In the genomic region with DNA sequence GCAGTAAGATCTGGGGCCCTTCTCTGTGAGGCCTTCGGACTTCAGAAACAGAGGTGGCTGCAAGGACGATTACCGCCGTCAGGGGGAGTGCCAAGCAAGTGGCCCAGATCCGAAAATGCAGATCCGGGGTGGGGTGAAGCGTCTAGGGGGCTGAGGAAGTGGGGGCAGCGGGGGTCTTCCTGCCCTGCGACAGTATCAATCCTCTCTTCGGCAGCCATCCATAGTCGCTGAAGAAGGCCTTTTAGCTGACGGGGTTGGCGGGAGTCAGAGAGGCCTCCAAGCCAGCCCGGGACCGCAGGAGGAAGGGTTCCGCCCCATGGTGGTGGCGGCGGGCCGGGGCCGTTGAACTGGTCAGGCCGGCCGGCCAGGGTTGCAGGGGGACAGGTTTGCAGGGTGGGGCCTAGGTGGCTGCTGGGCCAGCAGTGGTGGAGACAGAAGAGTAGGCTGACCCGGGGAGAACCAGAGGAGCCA, we compare ENCODE assay signal across 8 mouse cellular contexts. TPM values are rescaled to one million over a fixed set of nuclear protein-coding genes. Genes with fewer than 3 reads are reported as not detected.
DNase-seq lines count a peak whose midpoint lies in the region; ATAC-seq and TF ChIP-seq lines count a peak whose summit lies in the region.

No protein-coding gene starts in this region.

- no peak overlapping the region for H3K27ac ChIP-seq in ES-E14 (ENCODE audit: insufficient read depth, low read depth, low read length, poor library complexity, severe bottlenecking)
- H3K27ac ChIP-seq in forebrain, embryonic 11.5 days (ENCODE audit: low read depth, low read length), result no peak overlapping the region

- WGBS in forebrain, embryonic 11.5 days, result 14% methylated on average over 19 of the region's 23 CpGs

- no peaks in the 10 kb centered on the region for H3K9me3 ChIP-seq in ES-E14 (ENCODE audit: control insufficient read depth, insufficient read depth, low read depth, low read length)
- H3K9me3 ChIP-seq in forebrain, embryonic 11.5 days (ENCODE audit: control insufficient read depth, low read length), result no peaks in the 10 kb centered on the region

- H3K9ac ChIP-seq in ES-E14 (ENCODE audit: insufficient read depth, low read depth, low read length, poor library complexity, severe bottlenecking), result peak overlapping the region; percentile 84
- peak overlapping the region; percentile 55 for H3K9ac ChIP-seq in forebrain, embryonic 11.5 days (ENCODE audit: low read length)

- in situ Hi-C loops in ES-E14 (cut with MboI; ENCODE audit: low sequenced_read_pairs in 2 of 2, unreplicated experiment in 2 of 2), result no loop called here

- no peaks in the 10 kb centered on the region for H3K27me3 ChIP-seq in forebrain, embryonic 11.5 days (ENCODE audit: control insufficient read depth, insufficient read depth, low read length)

- peak overlapping the region; percentile 64 to 71 for H3K4me3 ChIP-seq in ES-E14 (ENCODE audit: insufficient read depth in 1 of 2, low read depth in 1 of 2, low read length in 2 of 2, poor library complexity in 1 of 2, severe bottlenecking in 1 of 2)
- H3K4me3 ChIP-seq in forebrain, embryonic 11.5 days (ENCODE audit: low read depth, low read length), result peak overlapping the region; percentile 34

- H3K4me2 ChIP-seq in forebrain, embryonic 11.5 days (ENCODE audit: low read depth, low read length, severe bottlenecking), result peak overlapping the region; percentile 50

- H3K4me1 ChIP-seq in ES-E14 (ENCODE audit: control insufficient read depth in 2 of 2, insufficient read depth in 2 of 2, low read length in 2 of 2, poor library complexity in 1 of 2), result no peaks in the 10 kb centered on the region; a peak in 1 of 4 replicates
- H3K4me1 ChIP-seq in forebrain, embryonic 11.5 days (replicated peaks; ENCODE audit: control insufficient read depth, insufficient read depth, low read length), result no peaks in the 10 kb centered on the region

- no peak for ATAC-seq in forebrain, embryonic 11.5 days (replicated peaks; ENCODE audit: low FRiP score)

- intact Hi-C loops in heart, postnatal 36 days (cut with DNase I), result loop anchor here (10.0 kb wide), 1 partner anchor 170 kb away; no protein-coding TSS in a partner anchor
- intact Hi-C loops in left cerebral cortex, postnatal 4 days (cut with DNase I), result loop anchor here (10.0 kb wide), 1 partner anchor 170 kb away; no protein-coding TSS in a partner anchor

- DNase-seq in ES-E14 (ENCODE audit: low read depth, low spot score), result peak; percentile 27
- DNase-seq in adrenal gland, postnatal 36 days, result peak; percentile 72 to 80
- peak; percentile 81 for DNase-seq in forebrain, embryonic 11.5 days (ENCODE audit: low spot score)
- peak; percentile 72 to 73 for DNase-seq in heart, postnatal 36 days
- DNase-seq in left cerebral cortex, postnatal 4 days, result peak; percentile 57
- peak; percentile 69 for DNase-seq in mesoderm, embryonic 11.5 days (ENCODE audit: low read depth, low spot score)
- DNase-seq in spleen, adult 12 weeks (ENCODE audit: low spot score), result peak; percentile 29
- DNase-seq in frontal cortex, postnatal 10 days (ENCODE audit: low spot score in 2 of 2), result no peak

- no peaks in the 10 kb centered on the region for H3K36me3 ChIP-seq in ES-E14 (ENCODE audit: control insufficient read depth, insufficient read depth, low read length, poor library complexity, severe bottlenecking)
- no peaks in the 10 kb centered on the region for H3K36me3 ChIP-seq in forebrain, embryonic 11.5 days (ENCODE audit: control insufficient read depth, insufficient read depth, low read length)

TF ChIP-seq in ES-E14, 5 proteins besides CTCF, POLR2A, EP300 and RAD21:
- TF ChIP-seq CHD2 (IDR thresholded peaks at IDR 0.05; ENCODE audit: low read depth, low read length) (no peak), ZC3H11A (IDR thresholded peaks at IDR 0.05; ENCODE audit: borderline replicate concordance, low read depth, low read length) (no peak), MAFK (IDR thresholded peaks at IDR 0.05; ENCODE audit: insufficient read depth, low read depth, low read length) (no peak), ZNF384 (IDR thresholded peaks at IDR 0.05; ENCODE audit: low read depth, low read length) (no peak), HCFC1 (IDR thresholded peaks at IDR 0.05; ENCODE audit: borderline replicate concordance, insufficient read depth, low read length) (no peak)

RNA-seq across cellular contexts. Expression of a gene that starts 6.9 kb away (rescaled TPM):
- 13.1 and 15.3 TPM in 2 replicates for total RNA-seq in ES-E14 (2012; rRNA removed)
- 10 to 100 TPM; 39.1 to 43.5 TPM for total RNA-seq in adrenal gland, postnatal 36 days (2021)
- 7.6 and 9.5 TPM in 2 replicates for polyA plus RNA-seq in forebrain, embryonic 11.5 days (2014; fragmentation: Nextera tagmentation; extraction: Ambion mirVana)
- total RNA-seq in heart, postnatal 36 days (2021), result 1 to 10 TPM; 3.0 to 3.4 TPM
- total RNA-seq in left cerebral cortex, postnatal 4 days (2021), result 10 to 100 TPM; 91.0 to 98.1 TPM

RNA-seq across cellular contexts. Expression of a gene that starts 44.7 kb away (rescaled TPM):
- 0.22 and 0.32 TPM in 2 replicates for total RNA-seq in ES-E14 (2012; rRNA removed)
- total RNA-seq in adrenal gland, postnatal 36 days (2021), result under 1 TPM; 0.23 TPM
- 6.4 and 6.5 TPM in 2 replicates for polyA plus RNA-seq in forebrain, embryonic 11.5 days (2014; fragmentation: Nextera tagmentation; extraction: Ambion mirVana)
- total RNA-seq in heart, postnatal 36 days (2021), result not detected
- total RNA-seq in left cerebral cortex, postnatal 4 days (2021), result 10 to 100 TPM; 13.5 to 16.3 TPM

Comparison
In these comparisons a context has a peak if more than half of its experiments do, and no peak if none do; other contexts are left out.
1. DNase-seq: peak in ES-E14 (single experiment), adrenal gland, postnatal 36 days (2 of 2), forebrain, embryonic 11.5 days (single experiment), heart, postnatal 36 days (2 of 2), left cerebral cortex, postnatal 4 days (single experiment), mesoderm, embryonic 11.5 days (single experiment) and spleen, adult 12 weeks (single experiment); none in frontal cortex, postnatal 10 days (0 of 2).
2. RNA of a gene that starts 44.7 kb away (total RNA-seq): 13.5 to 16.3 TPM in left cerebral cortex, postnatal 4 days; 0.23 TPM in adrenal gland, postnatal 36 days, 0.22 to 0.32 TPM in ES-E14 and not detected in heart, postnatal 36 days; every median in the first group is over 10 times any median in the second.